Mouse (Mus musculus): ENCODE measurements around the gene Srarp. TPM values are rescaled to one million over a fixed set of nuclear protein-coding genes. Genes with fewer than 3 reads are reported as not detected.

The Srarp gene
- polyA plus RNA-seq, 1 experiment from 2014 or later = not detected

- Histone ChIP-seq H3K27ac (no peak overlapping the region), H3K36me3 (peaks cover 79% of the 10 kb centered on the region)
- 85% methylated on average over 15 of the region's 15 CpGs for WGBS
Observed at GRCm38 (mm10) chr4:141466844-141467580, 31.1 kb upstream of the Srarp start.

DNA sequence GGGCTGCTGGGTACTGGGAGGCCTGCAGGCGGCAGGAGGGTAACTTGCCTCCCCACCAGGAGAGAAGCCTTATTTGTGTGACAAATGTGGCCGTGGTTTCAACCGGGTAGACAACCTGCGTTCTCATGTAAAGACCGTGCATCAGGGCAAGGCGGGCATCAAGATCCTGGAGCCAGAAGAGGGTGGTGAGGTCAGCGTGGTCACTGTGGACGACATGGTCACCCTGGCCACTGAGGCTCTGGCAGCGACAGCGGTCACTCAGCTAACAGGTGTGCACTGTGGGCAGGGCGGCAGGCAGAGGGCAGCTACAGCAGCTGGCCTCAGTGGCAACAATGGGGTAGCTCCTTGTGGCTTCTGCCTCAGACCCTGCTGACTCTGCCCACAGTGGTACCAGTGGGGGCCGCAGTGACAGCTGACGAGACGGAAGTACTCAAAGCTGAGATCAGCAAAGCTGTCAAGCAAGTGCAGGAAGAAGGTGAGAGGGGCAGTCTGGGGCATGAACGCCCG is 30.4 kb upstream of the Srarp start:
- Histone ChIP-seq H3K4me1 (peaks cover 7% of the 10 kb centered on the region; the same call in 1 of the 2 replicates), H3K4me3 (replicated peaks) (no peak overlapping the region), H3K4me2 (no peak overlapping the region), H3K9ac (no peak overlapping the region), H3K27ac (no peak overlapping the region), H3K36me3 (peaks cover 77% of the 10 kb centered on the region), H3K27me3 (replicated peaks) (no peaks in the 10 kb centered on the region), H3K9me3 (no peaks in the 10 kb centered on the region)
- ATAC-seq (ENCODE audit: insufficient read depth, low FRiP score, low read depth) = no peak
- 89% methylated on average over 16 of the region's 16 CpGs for whole genome bisulfite sequencing

More at GRCm38 (mm10) chr4:141466844-141467580, 31.1 kb upstream of the Srarp start:
- H3K9ac ChIP-seq = no peak overlapping the region
- ATAC-seq (ENCODE audit: insufficient read depth, low FRiP score, low read depth) = no peak
- no peak overlapping the region for H3K4me2 ChIP-seq
- no peaks in the 10 kb centered on the region for H3K27me3 ChIP-seq (replicated peaks)
- 0 out of 2 replicates have a peak, but pooled peaks cover 4% of the 10 kb centered on the region for H3K4me1 ChIP-seq
- H3K9me3 ChIP-seq = no peaks in the 10 kb centered on the region
- no peak overlapping the region for H3K4me3 ChIP-seq (replicated peaks)

DNA sequence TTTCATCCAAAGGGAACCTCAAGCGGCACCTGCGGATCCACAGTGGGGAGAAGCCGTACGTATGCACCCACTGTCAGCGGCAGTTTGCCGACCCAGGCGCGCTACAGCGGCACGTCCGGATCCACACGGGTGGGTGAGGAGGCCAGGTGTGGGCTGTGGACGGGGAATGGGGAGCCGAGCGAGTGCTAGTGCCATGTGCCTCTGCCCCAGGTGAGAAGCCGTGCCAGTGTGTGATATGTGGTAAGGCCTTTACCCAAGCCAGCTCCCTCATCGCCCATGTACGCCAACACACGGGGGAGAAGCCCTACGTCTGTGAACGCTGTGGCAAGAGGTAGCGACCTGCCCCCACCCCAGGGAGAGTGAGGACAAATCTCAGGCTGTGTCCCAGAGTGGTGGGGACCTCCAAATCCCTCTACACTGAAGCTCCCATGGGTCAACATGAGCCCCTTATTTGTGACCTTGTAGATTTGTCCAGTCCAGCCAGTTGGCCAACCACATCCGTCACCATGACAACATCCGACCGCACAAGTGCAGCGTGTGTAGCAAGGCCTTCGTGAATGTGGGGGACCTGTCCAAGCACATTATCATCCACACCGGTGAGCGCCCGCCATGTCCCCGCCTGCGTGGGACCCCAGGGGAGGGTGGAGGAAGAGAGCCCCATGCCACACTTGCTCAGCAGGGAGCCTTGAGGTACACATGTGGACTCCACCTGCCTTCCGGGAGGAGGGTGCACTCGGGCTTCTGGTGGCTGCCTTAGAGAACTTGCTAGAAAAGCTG is 29.8 kb upstream of the Srarp start:
- no peak for ATAC-seq (ENCODE audit: insufficient read depth, low FRiP score, low read depth)
- H3K27ac ChIP-seq = no peak overlapping the region
- 91% methylated on average over 34 of the region's 34 CpGs for WGBS
- no peak overlapping the region for H3K4me2 ChIP-seq
- H3K4me1 ChIP-seq = peaks cover 8% of the 10 kb centered on the region; the same call in 1 of the 2 replicates
- H3K36me3 ChIP-seq = peaks cover 73% of the 10 kb centered on the region
- H3K4me3 ChIP-seq (replicated peaks) = no peak overlapping the region
- H3K9ac ChIP-seq = no peak overlapping the region
- no peaks in the 10 kb centered on the region for H3K9me3 ChIP-seq
- no peaks in the 10 kb centered on the region for H3K27me3 ChIP-seq (replicated peaks)

- Histone ChIP-seq H3K27me3 (replicated peaks) (no peaks in the 10 kb centered on the region), H3K4me2 (no peak overlapping the region), H3K9ac (no peak overlapping the region), H3K27ac (no peak overlapping the region), H3K4me3 (replicated peaks) (no peak overlapping the region), H3K36me3 (peaks cover 77% of the 10 kb centered on the region), H3K9me3 (no peaks in the 10 kb centered on the region), H3K4me1 (peaks cover 10% of the 10 kb centered on the region; the same call in 1 of the 2 replicates)
- ATAC-seq (ENCODE audit: insufficient read depth, low FRiP score, low read depth) = no peak
- 76% methylated on average over 16 of the region's 16 CpGs for WGBS
Observed at GRCm38 (mm10) chr4:141464722-141465121, 28.8 kb upstream of the Srarp start.

DNA sequence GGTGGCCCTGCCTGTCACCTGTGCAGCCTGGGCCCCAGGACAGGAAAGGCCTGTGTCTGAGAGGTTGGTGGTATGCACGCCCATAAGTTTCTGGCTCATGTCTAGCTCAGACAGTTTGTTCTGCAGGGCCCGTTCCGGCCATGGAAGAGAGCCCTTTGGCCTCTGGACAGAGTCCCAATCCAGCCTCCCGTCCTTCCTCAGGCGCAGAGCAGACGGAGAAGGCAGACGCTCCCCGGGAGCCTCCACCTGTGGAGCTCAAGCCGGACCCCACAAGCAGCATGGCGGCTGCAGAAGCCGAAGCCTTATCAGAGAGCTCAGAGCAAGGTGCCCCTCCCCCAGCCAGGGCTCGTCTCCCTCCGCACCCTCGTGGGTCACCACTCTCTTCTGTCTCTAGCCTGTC is 27.6 kb upstream of the Srarp start:
- Histone ChIP-seq H3K9me3 (no peaks in the 10 kb centered on the region), H3K9ac (no peak overlapping the region), H3K4me1 (peaks cover 13% of the 10 kb centered on the region), H3K27ac (no peak overlapping the region), H3K4me3 (replicated peaks) (no peak overlapping the region), H3K27me3 (replicated peaks) (no peaks in the 10 kb centered on the region), H3K36me3 (peaks cover 68% of the 10 kb centered on the region), H3K4me2 (no peak overlapping the region)
- WGBS = 74% methylated on average over 14 of the region's 14 CpGs
- ATAC-seq (ENCODE audit: insufficient read depth, low FRiP score, low read depth) = no peak

DNA sequence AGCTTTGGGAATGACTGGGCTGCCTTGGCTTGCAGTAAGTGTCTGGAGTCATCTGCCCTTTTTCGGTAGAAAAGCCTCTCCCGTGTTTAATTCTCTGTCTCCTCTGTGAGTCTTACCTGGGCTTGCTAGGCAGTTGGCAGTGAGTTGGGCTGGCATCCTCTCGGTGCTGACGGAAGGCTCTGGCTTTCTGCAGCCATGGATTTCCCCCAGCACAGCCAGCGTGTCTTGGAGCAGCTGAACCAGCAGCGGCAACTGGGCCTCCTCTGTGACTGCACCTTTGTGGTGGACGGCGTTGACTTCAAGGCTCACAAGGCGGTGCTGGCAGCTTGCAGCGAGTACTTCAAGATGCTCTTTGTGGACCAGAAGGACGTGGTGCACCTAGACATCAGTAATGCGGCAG is 25.7 kb upstream of the Srarp start:
- no peak overlapping the region for H3K4me2 ChIP-seq
- no peak overlapping the region for H3K27ac ChIP-seq
- WGBS = 89% methylated on average over 12 of the region's 12 CpGs
- ATAC-seq (ENCODE audit: insufficient read depth, low FRiP score, low read depth) = no peak
- no peak overlapping the region for H3K9ac ChIP-seq
- H3K27me3 ChIP-seq (replicated peaks) = no peaks in the 10 kb centered on the region
- no peaks in the 10 kb centered on the region for H3K9me3 ChIP-seq
- H3K4me1 ChIP-seq = peaks cover 18% of the 10 kb centered on the region
- peaks cover 52% of the 10 kb centered on the region for H3K36me3 ChIP-seq
- H3K4me3 ChIP-seq (replicated peaks) = no peak overlapping the region

- Histone ChIP-seq H3K27ac (no peak overlapping the region), H3K4me1 (peaks cover 19% of the 10 kb centered on the region), H3K4me2 (no peak overlapping the region), H3K4me3 (replicated peaks) (no peak overlapping the region), H3K27me3 (replicated peaks) (no peaks in the 10 kb centered on the region), H3K9me3 (no peaks in the 10 kb centered on the region), H3K36me3 (peaks cover 47% of the 10 kb centered on the region), H3K9ac (no peak overlapping the region)
- ATAC-seq (ENCODE audit: insufficient read depth, low FRiP score, low read depth) = peak; percentile 57
- 55% methylated on average over 12 of the region's 12 CpGs for WGBS
Observed at GRCm38 (mm10) chr4:141461088-141461487, 25.2 kb upstream of the Srarp start.

GRCm38 (mm10) chr4:141460481-141460880 is 24.6 kb upstream of the Srarp start:
- Histone ChIP-seq H3K9ac (no peak overlapping the region), H3K27me3 (replicated peaks) (no peaks in the 10 kb centered on the region), H3K9me3 (no peaks in the 10 kb centered on the region), H3K4me1 (peaks cover 25% of the 10 kb centered on the region), H3K36me3 (peaks cover 41% of the 10 kb centered on the region), H3K27ac (no peak overlapping the region), H3K4me2 (no peak overlapping the region), H3K4me3 (replicated peaks) (no peak overlapping the region)
- WGBS = 85% methylated on average over 4 of the region's 4 CpGs
- ATAC-seq (ENCODE audit: insufficient read depth, low FRiP score, low read depth) = no peak

GRCm38 (mm10) chr4:141459766-141460165 is 23.9 kb upstream of the Srarp start:
- Histone ChIP-seq H3K4me3 (replicated peaks) (no peak overlapping the region), H3K27ac (peak overlapping the region; percentile 76), H3K4me2 (no peak overlapping the region), H3K9ac (no peak overlapping the region), H3K36me3 (peaks cover 34% of the 10 kb centered on the region), H3K4me1 (peaks cover 28% of the 10 kb centered on the region), H3K9me3 (no peaks in the 10 kb centered on the region), H3K27me3 (replicated peaks) (no peaks in the 10 kb centered on the region)
- WGBS = 82% methylated on average over 9 of the region's 9 CpGs
- ATAC-seq (ENCODE audit: insufficient read depth, low FRiP score, low read depth) = no peak

DNA sequence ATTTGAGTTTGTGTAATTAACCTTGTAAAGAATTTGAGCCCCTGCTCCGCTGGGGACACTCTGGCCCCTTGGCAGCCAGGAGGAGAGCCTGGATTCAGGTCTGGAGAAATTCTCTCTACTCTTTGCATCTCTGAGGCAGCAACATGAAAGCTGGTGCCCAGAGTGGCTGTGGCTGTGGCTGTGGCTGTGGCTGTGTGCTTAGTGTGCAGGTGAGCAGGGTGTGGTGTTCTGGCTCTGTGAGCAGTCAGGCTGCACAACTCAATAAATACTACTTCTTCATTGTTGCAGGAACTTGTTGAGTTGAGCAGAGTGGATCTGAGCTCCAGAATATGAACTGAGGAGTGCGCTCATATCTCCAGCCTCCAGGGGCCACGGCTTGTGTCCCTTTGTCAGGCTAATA is 23.0 kb upstream of the Srarp start:
- Histone ChIP-seq H3K36me3 (peaks cover 26% of the 10 kb centered on the region), H3K4me2 (no peak overlapping the region), H3K27ac (peak overlapping the region; percentile 76), H3K9ac (no peak overlapping the region), H3K4me1 (peaks cover 33% of the 10 kb centered on the region), H3K27me3 (replicated peaks) (no peaks in the 10 kb centered on the region), H3K4me3 (replicated peaks) (no peak overlapping the region), H3K9me3 (no peaks in the 10 kb centered on the region)
- ATAC-seq (ENCODE audit: insufficient read depth, low FRiP score, low read depth) = no peak
- 58% methylated on average over 3 of the region's 3 CpGs for WGBS

GRCm38 (mm10) chr4:141458236-141458635 is 22.3 kb upstream of the Srarp start:
- peaks cover 24% of the 10 kb centered on the region for H3K36me3 ChIP-seq
- no peak overlapping the region for H3K4me2 ChIP-seq
- no peak overlapping the region for H3K9ac ChIP-seq
- WGBS = 13% methylated on average over 7 of the region's 7 CpGs
- H3K4me1 ChIP-seq = peaks cover 33% of the 10 kb centered on the region
- no peaks in the 10 kb centered on the region for H3K9me3 ChIP-seq
- no peaks in the 10 kb centered on the region for H3K27me3 ChIP-seq (replicated peaks)
- peak; percentile 37; the same call in 1 of the 2 replicates for ATAC-seq (ENCODE audit: insufficient read depth, low FRiP score, low read depth)
- H3K27ac ChIP-seq = peak overlapping the region; percentile 76
- no peak overlapping the region for H3K4me3 ChIP-seq (replicated peaks)

Data from stomach, embryonic 15.5 days (tissue).